Mouse (Mus musculus): ENCODE measurements around the gene Fbxo41.

- TF ChIP-seq CTCF (IDR thresholded peaks at IDR 0.05; ENCODE audit: low read depth, low read length) (peak; percentile 78), POLR2A (IDR thresholded peaks at IDR 0.05; ENCODE audit: extremely low read depth, insufficient read depth, low read length) (peak; percentile 80)
Measured at GRCm38 (mm10) chr6:85450697-85451663, 51.8 kb downstream of the Fbxo41 start, which contains the start of gene Cct7.

All from liver, adult 2 months (tissue).